Mouse (Mus musculus) forebrain, embryonic 12.5 days (tissue): ENCODE results near the gene Cldn4. TPM values are rescaled to one million over a fixed set of nuclear protein-coding genes. Genes with fewer than 3 reads are reported as not detected.
"Not testable (repeated sequence)": the region's sequence is repeated elsewhere in the genome, so short reads cannot be mapped to it uniquely, and the experiment has no call there.

ENCODE experiments used
- ATAC-seq: fragments of 200-750 bp; cut with Nextera tagmentation; 2 replicates; pipeline ENCODE4 v1.8.0; 2017; ENCODE audit warnings: moderate TSS enrichment; ENCODE audit not compliant: low FRiP score
- H3K27ac ChIP-seq: fragments of 300-500 bp; sonication (generic); 2 replicates; pipeline ENCODE4 v1.5.1; 2016; ENCODE audit warnings: mild to moderate bottlenecking
- H3K27me3 ChIP-seq: fragments of 300-500 bp; sonication (generic); 2 replicates; pipeline ENCODE4 v1.6.1; 2016; ENCODE audit warnings: mild to moderate bottlenecking
- H3K36me3 ChIP-seq: fragments of 300-500 bp; sonication (generic); replicated peaks from 2 replicates; pipeline ENCODE4 v1.6.1; 2016; ENCODE audit warnings: mild to moderate bottlenecking
- H3K4me1 ChIP-seq: fragments of 300-500 bp; sonication (generic); 2 replicates; pipeline ENCODE4 v1.6.1; 2016
- H3K4me2 ChIP-seq: fragments of 300-500 bp; sonication (generic); 2 replicates; pipeline ENCODE4 v1.6.1; 2016; ENCODE audit warnings: mild to moderate bottlenecking, moderate library complexity
- H3K4me3 ChIP-seq: fragments of 300-500 bp; sonication (generic); replicated peaks from 2 replicates; pipeline ENCODE4 v1.5.1; 2016; ENCODE audit warnings: mild to moderate bottlenecking
- H3K9ac ChIP-seq: fragments of 300-500 bp; sonication (generic); 2 replicates; pipeline ENCODE4 v1.6.1; 2016; ENCODE audit warnings: mild to moderate bottlenecking
- H3K9me3 ChIP-seq: fragments of 300-500 bp; sonication (generic); 2 replicates; pipeline ENCODE4 v1.6.1; 2016
- WGBS: fragments of 180-500 bp; shearing (Covaris S2); methylation state at CpG from one replicate; pipeline ENCODE4 v1.1.7; 2016; 5-methylcytosine and 5-hydroxymethylcytosine counted together
- polyA plus RNA-seq: library from polyadenylated mRNA; unstranded; fragments of >200 nt; fragmentation: Nextera tagmentation; extraction: Ambion mirVana; gene quantifications from 2 replicates; pipeline ENCODE4 v1.2.1, GENCODE M21; 2016

Gene Cldn4
- polyA plus RNA-seq, 1 experiment from 2014 or later: 2.8 TPM

- no peaks in the 10 kb centered on the region for H3K9me3 ChIP-seq
- H3K9ac ChIP-seq: no peak overlapping the region
- H3K27me3 ChIP-seq: peaks cover 3% of the 10 kb centered on the region; the same call in 1 of the 2 replicates
- H3K4me2 ChIP-seq: no peak overlapping the region
- H3K4me1 ChIP-seq: no peaks in the 10 kb centered on the region
- WGBS: 87% methylated on average over 2 of the region's 2 CpGs
- no peak overlapping the region for H3K27ac ChIP-seq
- no peak overlapping the region for H3K4me3 ChIP-seq
- H3K36me3 ChIP-seq: no peaks in the 10 kb centered on the region
- no peak for ATAC-seq
These were observed 29.4 kb upstream of the Cldn4 start for GRCm38 (mm10) chr5:134976164-134976563.

- Histone ChIP-seq H3K4me2 (no peak overlapping the region), H3K27me3 (peaks cover 6% of the 10 kb centered on the region; the same call in 1 of the 2 replicates), H3K4me1 (no peaks in the 10 kb centered on the region), H3K9me3 (no peaks in the 10 kb centered on the region), H3K27ac (no peak overlapping the region), H3K9ac (no peak overlapping the region), H3K36me3 (no peaks in the 10 kb centered on the region), H3K4me3 (no peak overlapping the region)
- WGBS: 58% methylated on average over 2 of the region's 2 CpGs
- ATAC-seq: no peak
These were observed 28.2 kb upstream of the Cldn4 start for GRCm38 (mm10) chr5:134974921-134975320.

- no peak overlapping the region for H3K9ac ChIP-seq
- no peaks in the 10 kb centered on the region for H3K9me3 ChIP-seq
- no peak overlapping the region for H3K4me2 ChIP-seq
- peaks cover 6% of the 10 kb centered on the region; the same call in 1 of the 2 replicates for H3K27me3 ChIP-seq
- WGBS: 75% methylated on average over 7 of the region's 7 CpGs
- H3K36me3 ChIP-seq: no peaks in the 10 kb centered on the region
- no peak for ATAC-seq
- H3K4me3 ChIP-seq: no peak overlapping the region
- H3K27ac ChIP-seq: no peak overlapping the region
- no peaks in the 10 kb centered on the region for H3K4me1 ChIP-seq
These were observed 27.6 kb upstream of the Cldn4 start for GRCm38 (mm10) chr5:134974294-134974693.

GRCm38 (mm10) chr5:134973526-134973925 lies 26.8 kb upstream of the Cldn4 start:
- 84% methylated on average over 7 of the region's 7 CpGs for WGBS
- Histone ChIP-seq H3K9ac (no peak overlapping the region), H3K27me3 (peaks cover 6% of the 10 kb centered on the region; the same call in 1 of the 2 replicates), H3K4me1 (no peaks in the 10 kb centered on the region), H3K36me3 (no peaks in the 10 kb centered on the region), H3K9me3 (no peaks in the 10 kb centered on the region), H3K4me2 (no peak overlapping the region), H3K4me3 (no peak overlapping the region), H3K27ac (no peak overlapping the region)
- ATAC-seq: no peak

- Histone ChIP-seq H3K27me3 (0 out of 2 replicates have a peak, but pooled peaks cover 3% of the 10 kb centered on the region), H3K4me2 (no peak overlapping the region), H3K27ac (no peak overlapping the region), H3K9me3 (no peaks in the 10 kb centered on the region), H3K4me1 (no peaks in the 10 kb centered on the region), H3K36me3 (no peaks in the 10 kb centered on the region), H3K4me3 (no peak overlapping the region), H3K9ac (no peak overlapping the region)
- ATAC-seq: no peak
These were observed 26.3 kb upstream of the Cldn4 start for GRCm38 (mm10) chr5:134973081-134973480.

GRCm38 (mm10) chr5:134970671-134971070 lies 23.9 kb upstream of the Cldn4 start:
- H3K4me2 ChIP-seq: no peak overlapping the region
- no peak overlapping the region for H3K4me3 ChIP-seq
- H3K4me1 ChIP-seq: peaks cover 7% of the 10 kb centered on the region
- 82% methylated on average over 8 of the region's 8 CpGs for WGBS
- H3K27ac ChIP-seq: no peak overlapping the region
- no peak for ATAC-seq
- peaks cover 19% of the 10 kb centered on the region; the same call in 1 of the 2 replicates for H3K27me3 ChIP-seq
- no peak overlapping the region for H3K9ac ChIP-seq
- no peaks in the 10 kb centered on the region for H3K36me3 ChIP-seq
- H3K9me3 ChIP-seq: no peaks in the 10 kb centered on the region

- no peak overlapping the region for H3K27ac ChIP-seq
- peaks cover 8% of the 10 kb centered on the region for H3K4me1 ChIP-seq
- 79% methylated on average over 20 of the region's 20 CpGs for WGBS
- no peaks in the 10 kb centered on the region for H3K9me3 ChIP-seq
- no peak overlapping the region for H3K4me3 ChIP-seq
- no peaks in the 10 kb centered on the region for H3K36me3 ChIP-seq
- no peak for ATAC-seq
- H3K27me3 ChIP-seq: peaks cover 24% of the 10 kb centered on the region; the same call in 1 of the 2 replicates
- no peak overlapping the region for H3K9ac ChIP-seq
- H3K4me2 ChIP-seq: no peak overlapping the region
These were observed 20.6 kb upstream of the Cldn4 start for GRCm38 (mm10) chr5:134967164-134967944.

- 3% methylated on average over 33 of the region's 33 CpGs for WGBS
- Histone ChIP-seq H3K9me3 (no peaks in the 10 kb centered on the region), H3K4me3 (peak overlapping the region; percentile 23), H3K4me1 (peaks cover 8% of the 10 kb centered on the region), H3K27me3 (peaks cover 24% of the 10 kb centered on the region; the same call in 1 of the 2 replicates), H3K4me2 (peak overlapping the region; percentile 49), H3K36me3 (no peaks in the 10 kb centered on the region), H3K9ac (no peak overlapping the region), H3K27ac (no peak overlapping the region)
- peak; percentile 51; the same call in 1 of the 2 replicates for ATAC-seq
These were observed 19.4 kb upstream of the Cldn4 start for GRCm38 (mm10) chr5:134965852-134966821.

GRCm38 (mm10) chr5:134965473-134965851 lies 18.7 kb upstream of the Cldn4 start:
- peak overlapping the region; percentile 23; the same call in 1 of the 2 replicates for H3K4me3 ChIP-seq
- H3K9me3 ChIP-seq: no peaks in the 10 kb centered on the region
- H3K9ac ChIP-seq: no peak overlapping the region
- 8% methylated on average over 10 of the region's 10 CpGs for WGBS
- H3K27ac ChIP-seq: no peak overlapping the region
- peaks cover 22% of the 10 kb centered on the region; the same call in 1 of the 2 replicates for H3K27me3 ChIP-seq
- H3K4me2 ChIP-seq: peak overlapping the region; percentile 49
- H3K36me3 ChIP-seq: no peaks in the 10 kb centered on the region
- peaks cover 8% of the 10 kb centered on the region for H3K4me1 ChIP-seq
- ATAC-seq: no peak

- not testable (repeated sequence) for H3K9ac ChIP-seq, H3K36me3 ChIP-seq, H3K9me3 ChIP-seq, ATAC-seq, H3K4me2 ChIP-seq, H3K27ac ChIP-seq, H3K4me3 ChIP-seq, H3K4me1 ChIP-seq
- peaks cover 21% of the 10 kb centered on the region; the same call in 1 of the 2 replicates for H3K27me3 ChIP-seq
These were observed 17.9 kb upstream of the Cldn4 start for GRCm38 (mm10) chr5:134964655-134965054.

- Histone ChIP-seq H3K9me3 (no peaks in the 10 kb centered on the region), H3K27ac (no peak overlapping the region), H3K27me3 (peaks cover 21% of the 10 kb centered on the region; the same call in 1 of the 2 replicates), H3K4me2 (no peak overlapping the region), H3K4me3 (no peak overlapping the region), H3K36me3 (no peaks in the 10 kb centered on the region), H3K4me1 (peaks cover 8% of the 10 kb centered on the region), H3K9ac (no peak overlapping the region)
- 37% methylated on average over 5 of the region's 5 CpGs for WGBS
- no peak for ATAC-seq
These were observed 16.8 kb upstream of the Cldn4 start for GRCm38 (mm10) chr5:134963546-134963945.

GRCm38 (mm10) chr5:134961519-134961918 lies 14.8 kb upstream of the Cldn4 start:
- H3K27ac ChIP-seq: no peak overlapping the region
- ATAC-seq: no peak
- H3K9me3 ChIP-seq: no peaks in the 10 kb centered on the region
- peaks cover 8% of the 10 kb centered on the region for H3K4me1 ChIP-seq
- H3K27me3 ChIP-seq: 0 out of 2 replicates have a peak, but pooled peaks cover 11% of the 10 kb centered on the region
- H3K4me2 ChIP-seq: no peak overlapping the region
- WGBS: 89% methylated on average over 2 of the region's 2 CpGs
- H3K9ac ChIP-seq: no peak overlapping the region
- H3K4me3 ChIP-seq: no peak overlapping the region
- H3K36me3 ChIP-seq: no peaks in the 10 kb centered on the region
